Mouse (Mus musculus): ENCODE results near the gene Atxn7l3.

Gene Atxn7l3

DNA sequence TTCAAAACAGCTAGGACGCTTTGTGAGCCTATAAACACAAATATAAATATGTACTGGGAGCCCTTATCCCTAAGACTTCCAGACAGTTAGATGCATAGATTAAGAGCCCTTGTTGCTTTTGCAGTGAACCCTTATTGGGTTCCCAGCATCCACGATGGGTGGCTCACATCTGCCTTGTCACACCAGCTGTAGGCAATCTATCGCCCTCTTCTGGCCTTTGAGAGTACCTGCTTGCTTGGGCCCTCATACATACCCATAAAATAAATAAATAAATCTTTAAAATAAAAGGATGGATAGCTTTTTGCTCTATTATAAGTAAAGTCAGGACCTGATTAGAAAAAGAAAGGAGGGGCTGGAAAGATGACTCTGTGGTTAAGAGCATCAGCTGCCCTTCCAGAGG is 37.9 kb downstream of the Atxn7l3 start:
- peak; percentile 37 for DNase-seq

DNA sequence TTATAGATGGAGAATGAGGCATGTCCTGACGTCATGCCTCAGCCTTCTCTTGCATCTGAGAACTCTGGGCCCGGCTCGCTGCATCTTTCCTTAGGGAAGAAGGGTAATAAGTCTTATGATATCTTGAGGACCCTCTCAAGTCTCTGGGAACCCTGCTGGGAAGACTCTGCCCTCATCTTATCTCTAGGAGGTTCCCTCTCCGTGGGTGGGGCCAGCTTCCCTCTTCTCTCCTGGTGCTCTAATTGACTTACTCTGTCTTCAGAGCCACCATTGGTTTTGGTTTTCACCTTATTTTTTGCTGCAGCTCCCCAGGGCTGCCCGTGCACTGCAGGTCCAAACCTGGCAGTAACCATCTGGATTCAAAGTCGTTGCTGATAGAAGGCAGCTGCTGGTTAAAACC is 38.3 kb downstream of the Atxn7l3 start:
- DNase-seq = no peak

- peak; percentile 62 for DNase-seq
Measured at GRCm38 (mm10) chr11:102257514-102257913, 38.9 kb downstream of the Atxn7l3 start.

DNA sequence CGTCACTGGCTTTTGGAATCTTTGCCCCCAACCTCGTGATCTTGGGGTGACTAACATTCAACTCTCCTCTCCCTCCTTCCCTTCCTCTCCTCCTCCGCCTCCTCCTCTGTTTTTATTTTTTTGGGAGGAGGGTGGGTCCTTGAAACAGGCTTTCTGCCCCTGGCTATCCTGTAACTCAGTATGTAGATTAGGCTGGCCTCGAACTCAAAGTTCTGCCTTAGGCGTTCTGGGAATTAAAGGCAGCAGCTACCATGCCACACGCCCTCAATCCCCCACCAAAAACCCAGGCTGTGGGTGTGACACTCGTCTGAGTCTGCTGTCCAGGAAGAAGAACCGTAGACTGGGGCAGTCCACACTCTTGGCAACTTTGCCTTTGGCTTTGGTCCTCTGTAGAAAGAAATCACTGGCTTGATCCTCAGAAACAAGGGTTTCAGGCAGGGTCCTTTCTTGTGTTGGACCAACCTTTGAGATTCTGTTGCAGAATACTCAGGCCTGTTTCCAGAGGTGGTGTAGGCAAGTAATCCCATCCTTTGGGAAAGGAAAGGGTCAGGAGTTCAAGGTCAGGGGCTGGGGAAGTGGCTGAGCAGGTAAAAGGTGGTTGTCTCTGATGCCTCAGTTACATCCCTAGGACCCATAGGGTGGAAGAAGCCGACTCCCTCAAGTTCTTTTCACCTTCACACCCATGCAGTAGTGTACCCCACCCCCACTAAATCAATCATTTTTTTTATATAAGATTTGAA is 46.9 kb downstream of the Atxn7l3 start:
- no peak for DNase-seq

DNA sequence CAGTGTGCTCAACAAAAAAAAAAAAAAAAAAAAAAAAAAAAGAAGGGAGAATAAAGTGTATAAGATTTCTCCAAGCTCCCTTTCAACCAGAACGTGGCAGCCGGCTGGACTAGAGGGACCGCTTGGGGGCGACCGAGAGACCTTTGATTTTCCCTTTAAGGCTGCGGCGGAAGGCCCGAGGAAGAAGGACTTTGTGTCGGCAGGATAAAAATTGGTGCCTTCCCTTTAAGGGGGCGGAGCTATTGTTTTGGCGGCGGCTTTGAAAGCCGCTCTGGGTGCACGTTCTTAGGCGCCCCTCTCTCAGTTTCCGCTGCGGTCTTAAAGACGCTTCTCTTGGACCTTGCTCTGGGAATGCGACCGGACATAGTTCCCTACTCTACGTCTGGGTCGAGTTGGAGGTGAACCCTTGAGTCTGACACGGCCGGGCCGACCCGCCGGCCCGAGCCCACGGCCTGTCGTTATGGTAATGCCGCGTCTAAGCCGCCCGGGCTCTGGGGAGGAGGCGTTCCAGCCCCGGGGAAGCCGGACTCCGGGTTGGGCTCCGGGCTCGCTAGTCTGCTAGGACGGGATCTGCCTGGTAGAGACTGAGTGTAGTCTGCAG is 47.7 kb downstream of the Atxn7l3 start, which contains the start of gene BC030867:
Gene BC030867, plus strand, starts transcription at position 253 of the 601 bp plus-strand sequence.
- DNase-seq = peak; percentile 96

- DNase-seq = no peak
Measured at GRCm38 (mm10) chr11:102246871-102247270, 49.6 kb downstream of the Atxn7l3 start.

- DNase-seq = no peak
Measured at GRCm38 (mm10) chr11:102246273-102246635, 50.2 kb downstream of the Atxn7l3 start.

GRCm38 (mm10) chr11:102245581-102246272 is 50.7 kb downstream of the Atxn7l3 start:
- peak; percentile 16 for DNase-seq

DNA sequence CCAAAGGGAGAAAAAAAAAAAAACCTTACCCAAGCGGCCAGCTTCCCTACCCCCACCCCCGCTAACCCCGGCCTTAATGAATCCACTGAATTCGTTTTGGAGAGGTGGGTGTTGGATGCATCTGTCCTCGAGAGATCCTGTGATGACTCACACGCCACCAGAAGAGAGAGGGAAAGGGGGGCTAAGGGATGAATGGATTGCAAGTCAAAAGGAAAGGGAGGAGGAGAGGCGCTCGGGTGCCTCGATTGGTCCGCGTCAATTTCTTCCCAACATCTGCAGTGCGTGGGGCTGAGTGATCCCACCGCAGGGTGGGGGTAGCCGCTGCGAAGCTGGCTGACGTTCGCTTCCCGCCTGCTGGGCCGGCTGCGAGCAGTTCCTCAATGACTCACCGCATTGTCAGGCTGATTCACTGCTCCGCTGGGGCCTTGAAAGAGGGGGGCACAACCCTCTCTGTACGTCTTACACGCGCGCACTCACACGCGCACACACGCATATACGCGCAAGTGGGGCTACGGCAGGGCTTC is 51.4 kb downstream of the Atxn7l3 start:
- peak; percentile 84 for DNase-seq

DNA sequence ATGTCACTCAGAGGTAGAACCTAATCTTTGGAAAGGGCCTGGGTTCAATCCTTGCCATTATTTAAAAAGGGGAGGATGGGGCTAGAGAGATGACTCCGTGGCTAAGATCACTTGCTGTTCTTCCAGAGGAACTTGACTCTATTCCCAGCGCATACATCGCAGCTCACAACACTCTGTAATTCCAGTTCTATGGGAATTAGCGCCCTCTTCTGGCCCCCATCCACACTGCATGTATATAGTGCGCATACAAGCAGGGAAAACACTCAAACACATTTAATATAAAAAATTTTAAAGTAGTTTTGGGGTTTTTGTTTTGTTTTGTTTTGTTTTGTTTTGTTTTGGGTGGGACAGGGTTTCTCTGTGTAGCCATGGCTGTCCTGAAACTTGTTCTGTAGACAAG is 54.6 kb downstream of the Atxn7l3 start:
- DNase-seq = no peak

DNA sequence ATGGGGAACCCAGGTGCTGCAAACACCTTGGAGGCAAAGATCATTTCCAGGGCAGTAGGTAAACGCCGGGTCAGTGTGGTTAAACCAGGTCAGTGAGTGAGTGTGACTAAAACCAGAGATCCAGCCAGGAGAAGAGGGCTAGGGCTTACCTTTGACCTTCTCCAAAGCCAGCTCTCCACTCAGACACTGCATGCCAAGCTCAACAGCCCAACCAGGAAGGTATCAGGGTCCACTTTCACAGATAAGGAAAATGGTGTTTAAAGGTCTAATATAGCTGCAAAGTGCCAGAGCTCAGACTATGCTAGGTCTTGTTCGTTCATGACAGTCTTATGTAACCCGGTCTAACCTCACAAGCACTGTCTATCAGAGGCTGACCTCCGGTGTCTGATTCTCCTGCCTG is 55.2 kb downstream of the Atxn7l3 start:
- no peak for DNase-seq

- no peak for DNase-seq
Measured at GRCm38 (mm10) chr11:102240636-102241035, 55.8 kb downstream of the Atxn7l3 start.

Data from embryo, embryonic 11 days (tissue).